Mouse (Mus musculus) kidney, adult 10 weeks (tissue): ENCODE measurements around the gene Olfr628. TPM values are rescaled to one million over a fixed set of nuclear protein-coding genes. Genes with fewer than 3 reads are reported as not detected.

ENCODE experiments used
- polyA plus RNA-seq: library from polyadenylated mRNA; stranded (reverse); fragments of 350-450 nt; fragmentation: Illumina TruSeq; extraction: RNeasy Lipid Tissue Mini Kit (QIAGEN cat#74804); gene quantifications from one replicate; pipeline ENCODE4 v1.2.3, GENCODE M21; 2014; ENCODE audit warnings: low read depth, low replicate concordance

Gene Olfr628
- polyA plus RNA-seq: not detected

DNA sequence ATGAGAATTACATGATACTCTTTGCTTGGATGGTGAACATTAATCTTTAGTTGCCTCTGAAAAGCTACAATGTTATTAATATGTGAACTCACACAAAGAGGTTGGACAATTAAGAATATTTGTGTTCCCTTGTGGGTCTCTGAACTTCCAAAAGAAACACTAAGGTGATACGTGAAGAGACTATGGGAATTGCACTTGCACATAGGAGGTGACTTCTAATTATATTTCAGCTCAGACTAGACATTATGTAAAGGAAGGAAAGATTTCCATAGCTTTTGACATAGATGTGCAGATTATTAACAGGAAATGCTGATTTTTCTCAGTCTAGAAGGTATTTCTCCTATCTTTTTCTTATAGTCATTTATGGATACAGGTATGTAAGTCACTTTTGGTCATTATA is at the start of gene Olfr628:
TSS of gene Olfr628 (plus strand) at position 301 of the 400 bp plus-strand sequence.

DNA sequence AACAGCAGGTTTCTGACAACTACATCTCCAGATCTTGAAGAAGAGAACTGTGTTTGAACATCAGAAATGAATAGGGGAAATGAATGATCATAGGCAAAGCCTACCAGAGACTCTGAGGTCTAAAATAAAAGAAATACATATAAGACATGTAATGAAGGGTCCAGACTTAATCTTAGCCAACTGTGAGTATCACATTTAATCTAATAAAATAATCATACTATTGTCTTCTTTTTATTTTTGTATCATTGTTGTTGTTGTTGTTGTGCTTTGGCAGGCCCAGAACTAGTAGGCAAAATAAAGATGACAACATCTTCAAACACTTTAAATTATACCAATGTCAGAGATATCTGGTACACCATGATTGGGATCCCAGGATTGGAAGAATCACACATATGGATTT is 47.8 kb upstream of the Olfr628 start, which contains the start of gene Olfr625-ps1:
TSS of gene Olfr625-ps1 (plus strand) at position 301 of the 400 bp plus-strand sequence.

DNA sequence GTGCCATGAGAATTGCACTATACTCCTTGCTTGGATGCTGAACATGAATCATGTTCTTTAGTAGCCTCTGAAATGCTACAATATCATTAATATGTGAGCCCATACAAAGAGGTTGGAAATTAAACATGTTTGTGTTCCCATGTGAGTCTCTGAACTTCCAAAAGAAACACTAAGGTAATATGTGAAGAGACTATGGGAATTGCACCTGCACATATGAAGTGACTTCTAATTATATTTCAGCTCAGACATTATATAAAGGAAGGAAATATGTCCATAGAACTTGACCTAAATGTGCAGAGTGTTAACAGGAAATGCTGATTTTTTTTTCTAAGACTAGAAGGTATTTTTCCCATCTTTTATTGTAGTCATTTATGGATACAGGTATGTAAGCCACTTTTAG is 15.8 kb upstream of the Olfr628 start, which contains the start of gene Olfr243:
TSS of gene Olfr243 (plus strand) at position 301 of the 400 bp plus-strand sequence.

DNA sequence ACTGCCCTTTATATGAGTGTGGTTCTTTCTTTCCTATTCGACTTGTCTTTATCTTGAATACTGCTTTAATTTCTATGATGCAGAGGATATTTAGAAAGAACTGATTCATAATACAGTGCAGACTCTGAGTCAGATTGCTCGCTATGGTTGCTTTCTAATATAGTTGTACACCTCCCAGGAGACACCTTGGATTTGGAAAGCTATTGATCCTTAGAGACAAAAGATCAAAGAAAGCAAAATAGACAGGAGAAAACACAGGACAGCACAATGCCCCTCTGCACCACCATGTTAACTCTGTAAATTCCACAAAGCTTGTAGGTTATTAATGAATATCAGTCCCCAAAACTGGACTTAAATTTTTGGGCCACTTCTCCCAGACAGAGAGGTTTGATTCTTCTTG is 14.7 kb downstream of the Olfr628 start, which contains the start of gene Olfr629:
TSS of gene Olfr629 (minus strand) at position 101 of the 400 bp plus-strand sequence.

DNA sequence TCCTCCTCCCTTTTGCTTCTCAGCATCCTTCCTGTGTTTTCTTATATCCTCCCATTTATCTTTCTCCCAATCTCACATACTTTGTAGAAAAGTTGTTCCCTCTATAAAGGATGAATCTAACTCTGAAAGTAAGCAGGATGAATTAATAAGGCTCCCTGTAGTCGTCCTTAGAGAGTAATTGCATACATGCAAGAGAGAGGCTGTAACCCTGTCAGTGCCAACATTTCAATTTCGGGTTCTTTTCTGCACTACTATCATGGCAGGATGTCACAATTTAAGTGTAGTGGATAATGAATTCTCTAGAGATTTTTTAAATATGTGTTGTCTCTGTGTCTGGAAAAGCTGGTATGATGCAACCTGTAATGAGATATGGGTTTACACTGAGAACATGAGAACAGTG is 27.1 kb downstream of the Olfr628 start, which contains the start of gene Olfr630:
TSS of gene Olfr630 (minus strand) at position 101 of the 400 bp plus-strand sequence.

DNA sequence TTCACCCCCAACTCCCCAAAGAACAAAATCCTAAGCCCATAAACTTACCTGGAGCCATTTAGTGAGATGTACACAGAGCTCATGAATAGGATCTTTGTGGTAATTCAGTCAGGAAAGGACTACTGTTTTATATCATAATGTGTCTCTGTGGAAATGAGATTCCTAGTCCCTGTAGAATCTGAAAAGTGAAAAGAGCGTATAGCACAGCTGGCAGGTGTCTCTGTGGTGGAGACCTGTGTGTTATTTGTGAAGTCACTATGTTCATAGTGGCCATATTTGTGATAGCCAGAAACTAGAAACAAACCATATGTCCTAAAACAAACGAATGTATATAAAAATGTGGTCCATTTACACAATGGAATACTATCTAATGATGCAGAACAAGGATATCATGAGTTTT is 41.3 kb downstream of the Olfr628 start, which contains the start of gene Olfr69:
TSS of gene Olfr69 (minus strand) at position 101 of the 400 bp plus-strand sequence.

DNA sequence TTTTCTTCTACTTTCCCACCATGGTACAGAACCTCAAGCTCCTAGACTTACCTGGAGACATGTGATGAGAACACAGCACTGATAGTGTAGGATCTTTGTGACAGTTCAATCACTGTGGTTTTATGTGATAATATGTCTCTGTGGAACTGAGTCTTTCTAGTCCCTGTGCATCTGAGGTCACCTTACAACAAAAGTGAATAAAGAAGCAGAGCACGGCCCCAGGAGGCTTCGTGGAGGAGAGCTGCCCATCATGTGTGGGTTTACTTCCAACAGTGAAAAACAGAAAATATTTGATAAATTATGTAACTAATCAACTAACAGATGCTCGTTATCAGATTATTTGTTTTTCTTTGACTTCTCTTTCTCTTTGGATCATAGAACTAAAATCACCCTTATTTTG is 49.4 kb downstream of the Olfr628 start, which contains the start of gene Olfr68:
TSS of gene Olfr68 (minus strand) at position 101 of the 400 bp plus-strand sequence.

Other genes with a start within 250 kb of the Olfr628 start
- gene Olfr609, start 232.3 kb upstream of the Olfr628 start, polyA plus RNA-seq: not detected
- not detected for gene Olfr610, start 218.3 kb upstream of the Olfr628 start, polyA plus RNA-seq
- gene Olfr611, start 209.5 kb upstream of the Olfr628 start, polyA plus RNA-seq: not detected
- not detected for gene Olfr612, start 187.7 kb upstream of the Olfr628 start, polyA plus RNA-seq
- gene Olfr613, start 182.3 kb upstream of the Olfr628 start, polyA plus RNA-seq: not detected
- not detected for gene Olfr615, start 174.3 kb upstream of the Olfr628 start, polyA plus RNA-seq
- not detected for gene Olfr616, start 161.2 kb upstream of the Olfr628 start, polyA plus RNA-seq
- not detected for gene Olfr617, start 157.3 kb upstream of the Olfr628 start, polyA plus RNA-seq
- gene Olfr618, start 140.3 kb upstream of the Olfr628 start, polyA plus RNA-seq: not detected
- not detected for gene Olfr619, start 129.8 kb upstream of the Olfr628 start, polyA plus RNA-seq
- not detected for gene Olfr620, start 117.8 kb upstream of the Olfr628 start, polyA plus RNA-seq
- gene Olfr622, start 87.7 kb upstream of the Olfr628 start, polyA plus RNA-seq: not detected
- not detected for gene Olfr623, start 66.7 kb upstream of the Olfr628 start, polyA plus RNA-seq
- 0.44 TPM for gene Olfr624, start 59.2 kb upstream of the Olfr628 start, polyA plus RNA-seq
- gene Olfr625-ps1, start 47.7 kb upstream of the Olfr628 start, polyA plus RNA-seq: not detected
- gene Olfr243, start 15.7 kb upstream of the Olfr628 start, polyA plus RNA-seq: not detected
- not detected for gene Olfr629, start 14.6 kb downstream of the Olfr628 start, polyA plus RNA-seq
- not detected for gene Olfr630, start 27.0 kb downstream of the Olfr628 start, polyA plus RNA-seq
- gene Olfr69, start 41.2 kb downstream of the Olfr628 start, polyA plus RNA-seq: not detected
- gene Olfr68, start 49.3 kb downstream of the Olfr628 start, polyA plus RNA-seq: not detected
- not detected for gene Olfr67, start 61.4 kb downstream of the Olfr628 start, polyA plus RNA-seq
- gene Hbb-bt, start 83.6 kb downstream of the Olfr628 start, polyA plus RNA-seq: 7.4 TPM
- 99.3 TPM for gene Hbb-bs, start 97.7 kb downstream of the Olfr628 start, polyA plus RNA-seq
- gene Hbb-bh2, start 110.1 kb downstream of the Olfr628 start, polyA plus RNA-seq: not detected
- gene Hbb-bh1, start 112.8 kb downstream of the Olfr628 start, polyA plus RNA-seq: not detected
- not detected for gene Hbb-y, start 122.8 kb downstream of the Olfr628 start, polyA plus RNA-seq
- gene Olfr66, start 155.9 kb downstream of the Olfr628 start, polyA plus RNA-seq: not detected
- gene Olfr64, start 164.1 kb downstream of the Olfr628 start, polyA plus RNA-seq: not detected
- gene Olfr65, start 173.1 kb downstream of the Olfr628 start, polyA plus RNA-seq: not detected
- not detected for gene Olfr631, start 198.5 kb downstream of the Olfr628 start, polyA plus RNA-seq
- not detected for gene Olfr632, start 204.0 kb downstream of the Olfr628 start, polyA plus RNA-seq
- not detected for gene Olfr633, start 214.1 kb downstream of the Olfr628 start, polyA plus RNA-seq
- not detected for gene Olfr635, start 240.8 kb downstream of the Olfr628 start, polyA plus RNA-seq